Comparison of ENCODE assay signal across 11 mouse cellular contexts in genomic region chr2:103592591-103592929, GRCm38 (mm10). TPM values are rescaled to one million over a fixed set of nuclear protein-coding genes. Genes with fewer than 3 reads are reported as not detected.
DNase-seq lines count a peak whose midpoint lies in the region; ATAC-seq lines count a peak whose summit lies in the region.
"Had no signal": no experiment of that assay in that cellular context is flagged by ENCODE, and none has a peak within 500 bp of the region (broad histone marks: within the 10 kb centered on the region; RNA-seq: fewer than 3 reads in every experiment).

No protein-coding gene starts in this region.

- no peak for DNase-seq in heart, adult 8-10 months (ENCODE audit: low spot score)
- no peak for DNase-seq in hindbrain, embryonic 11.5 days (ENCODE audit: low spot score)
- no peak for DNase-seq in layer of hippocampus, adult 11-12 months (ENCODE audit: low spot score)
- DNase-seq in cerebellum, adult 18-20 months: no peak
- no peak for DNase-seq in yolk sac, embryonic 10.5 days (ENCODE audit: low spot score)
- DNase-seq: kidney, adult 18-20 months; lung, adult 2 months had no signal

- no peak overlapping the region for H3K4me3 ChIP-seq in heart, embryonic 13.5 days
- H3K4me3 ChIP-seq in embryonic facial prominence, embryonic 12.5 days: no peak overlapping the region
- no peak overlapping the region for H3K4me3 ChIP-seq in hindbrain, embryonic 11.5 days (ENCODE audit: low read depth, low read length)
- H3K4me3 ChIP-seq in midbrain, embryonic 12.5 days: no peak overlapping the region

- H3K27ac ChIP-seq in heart, embryonic 13.5 days (replicated peaks): peak overlapping the region; percentile 77
- peak overlapping the region; percentile 51 for H3K27ac ChIP-seq in embryonic facial prominence, embryonic 12.5 days
- H3K27ac ChIP-seq in hindbrain, embryonic 11.5 days (ENCODE audit: low read depth, low read length): peak overlapping the region; percentile 27; the same call in 1 of the 2 replicates
- peak overlapping the region; percentile 36; the same call in 1 of the 2 replicates for H3K27ac ChIP-seq in midbrain, embryonic 12.5 days (replicated peaks)
- H3K27ac ChIP-seq: stomach, postnatal 0 days had no signal

- H3K27me3 ChIP-seq in heart, embryonic 13.5 days (replicated peaks): peaks cover 24% of the 10 kb centered on the region
- H3K27me3 ChIP-seq in embryonic facial prominence, embryonic 12.5 days: no peaks in the 10 kb centered on the region
- H3K27me3 ChIP-seq in hindbrain, embryonic 11.5 days (ENCODE audit: control insufficient read depth, insufficient read depth, low read length): no peaks in the 10 kb centered on the region
- H3K27me3 ChIP-seq in midbrain, embryonic 12.5 days: 0 out of 2 replicates have a peak, but pooled peaks cover 6% of the 10 kb centered on the region

- peak overlapping the region; percentile 37; the same call in 1 of the 2 replicates for H3K4me2 ChIP-seq in heart, embryonic 13.5 days
- H3K4me2 ChIP-seq in embryonic facial prominence, embryonic 12.5 days (replicated peaks): no peak overlapping the region
- H3K4me2 ChIP-seq in hindbrain, embryonic 11.5 days (replicated peaks; ENCODE audit: low read depth, low read length): no peak overlapping the region
- H3K4me2 ChIP-seq in midbrain, embryonic 12.5 days (replicated peaks): no peak overlapping the region

- peaks cover 100% of the 10 kb centered on the region for H3K4me1 ChIP-seq in heart, embryonic 13.5 days
- H3K4me1 ChIP-seq in embryonic facial prominence, embryonic 12.5 days: peaks cover 57% of the 10 kb centered on the region
- H3K4me1 ChIP-seq in hindbrain, embryonic 11.5 days (replicated peaks; ENCODE audit: control insufficient read depth, insufficient read depth, low read length): no peaks in the 10 kb centered on the region; the same call in 1 of the 2 replicates
- H3K4me1 ChIP-seq in midbrain, embryonic 12.5 days: peaks cover 28% of the 10 kb centered on the region

- no peak; the same call in 1 of the 2 replicates for ATAC-seq in heart, embryonic 13.5 days (ENCODE audit: extremely low read depth, insufficient number of reproducible peaks, low FRiP score, low TSS enrichment)
- ATAC-seq in embryonic facial prominence, embryonic 12.5 days (ENCODE audit: insufficient number of reproducible peaks, insufficient read depth, low FRiP score, low TSS enrichment): no peak
- no peak for ATAC-seq in hindbrain, embryonic 11.5 days (ENCODE audit: low FRiP score)
- no peak for ATAC-seq in midbrain, embryonic 12.5 days (ENCODE audit: low FRiP score, low read depth)

- H3K9me3 ChIP-seq in heart, embryonic 13.5 days: no peaks in the 10 kb centered on the region
- H3K9me3 ChIP-seq in embryonic facial prominence, embryonic 12.5 days: no peaks in the 10 kb centered on the region
- H3K9me3 ChIP-seq in hindbrain, embryonic 11.5 days (ENCODE audit: control insufficient read depth, low read length): no peaks in the 10 kb centered on the region
- no peaks in the 10 kb centered on the region for H3K9me3 ChIP-seq in midbrain, embryonic 12.5 days

- H3K9ac ChIP-seq in heart, embryonic 13.5 days: peak overlapping the region; percentile 12; the same call in 1 of the 2 replicates
- no peak overlapping the region for H3K9ac ChIP-seq in embryonic facial prominence, embryonic 12.5 days
- H3K9ac ChIP-seq in hindbrain, embryonic 11.5 days (ENCODE audit: low read depth, low read length): no peak overlapping the region
- H3K9ac ChIP-seq in midbrain, embryonic 12.5 days (replicated peaks): no peak overlapping the region

- no peaks in the 10 kb centered on the region for H3K36me3 ChIP-seq in heart, embryonic 13.5 days
- no peaks in the 10 kb centered on the region for H3K36me3 ChIP-seq in embryonic facial prominence, embryonic 12.5 days
- H3K36me3 ChIP-seq in hindbrain, embryonic 11.5 days (ENCODE audit: control insufficient read depth, insufficient read depth, low read length): no peaks in the 10 kb centered on the region
- H3K36me3 ChIP-seq in midbrain, embryonic 12.5 days: no peaks in the 10 kb centered on the region

- WGBS in heart, embryonic 13.5 days: 28% methylated on average over 3 of the region's 3 CpGs
- WGBS in embryonic facial prominence, embryonic 12.5 days: 63% methylated on average over 3 of the region's 3 CpGs
- WGBS in hindbrain, embryonic 11.5 days: 90% methylated on average over 3 of the region's 3 CpGs
- 70% methylated on average over 3 of the region's 3 CpGs for WGBS in midbrain, embryonic 12.5 days

RNA-seq across cellular contexts. Expression of gene Abtb2, which starts 26.4 kb away (rescaled TPM):
- polyA plus RNA-seq in heart, embryonic 13.5 days (2015; fragmentation: Nextera tagmentation; extraction: Ambion mirVana): 17.4 and 18.4 TPM in 2 replicates
- 10 to 100 TPM; 22.9 to 27.5 (median 24.8) TPM for total RNA-seq in heart, adult 8-10 months (2022)
- polyA plus RNA-seq in embryonic facial prominence, embryonic 12.5 days (2016; fragmentation: Nextera tagmentation; extraction: Ambion mirVana): 21.2 and 22.7 TPM in 2 replicates
- 13.9 and 14.6 TPM in 2 replicates for polyA plus RNA-seq in hindbrain, embryonic 11.5 days (2014; fragmentation: Nextera tagmentation; extraction: Ambion mirVana)
- 20.4 and 20.7 TPM in 2 replicates for polyA plus RNA-seq in midbrain, embryonic 12.5 days (2016; fragmentation: Nextera tagmentation; extraction: Ambion mirVana)

Comparison
In these comparisons a context has a peak if more than half of its experiments do, and no peak if none do; other contexts are left out.
1. H3K27ac ChIP-seq: peak in every context shown above with its lines; median percentile 77 in heart, embryonic 13.5 days; 51 in embryonic facial prominence, embryonic 12.5 days; 36 in midbrain, embryonic 12.5 days; 27 in hindbrain, embryonic 11.5 days.